ENCODE assay signal across 1 mouse cellular context in the genomic region with DNA sequence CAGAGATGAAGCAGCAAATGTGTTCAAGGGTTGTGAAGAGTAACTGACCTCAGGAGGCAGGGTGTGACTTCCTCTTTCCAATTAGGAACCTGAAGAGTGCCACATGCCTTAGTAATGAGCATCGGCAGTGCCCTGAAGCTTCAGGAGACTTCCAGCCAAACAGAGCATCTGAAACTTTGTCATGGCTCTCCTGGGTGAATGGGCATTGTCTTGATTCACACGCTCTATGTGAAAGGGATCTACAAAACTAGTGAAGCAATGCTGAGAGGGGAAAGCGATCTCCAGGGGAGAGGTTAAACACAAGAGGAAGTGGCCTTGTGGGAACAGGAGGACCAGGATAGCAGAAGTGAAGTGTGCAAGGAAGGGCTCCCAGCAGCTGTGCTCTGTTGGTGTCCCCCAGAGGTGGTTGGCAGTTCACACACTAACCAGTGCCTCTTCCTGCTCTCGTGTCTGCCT.
TF ChIP-seq lines count a peak whose summit lies in the region.

No protein-coding gene starts in this region.

TF ChIP-seq in MEL, 35 proteins besides CTCF, POLR2A, EP300 and RAD21 (continued from another document):
- TF ChIP-seq MXI1 (IDR thresholded peaks at IDR 0.05; ENCODE audit: low read depth, low read length) (no peak), ETS1 (IDR thresholded peaks at IDR 0.05; ENCODE audit: low read depth, low read length) (peak; percentile 16; the same call in 1 of the 2 replicates), MAX (IDR thresholded peaks at IDR 0.05; ENCODE audit: low read length) (peak; percentile 68), TCF12 (IDR thresholded peaks at IDR 0.05; ENCODE audit: low read depth, low read length) (no peak), NRF1 (IDR thresholded peaks at IDR 0.05; ENCODE audit: insufficient read depth, low read depth, low read length, poor library complexity, severe bottlenecking) (no peak), USF2 (IDR thresholded peaks at IDR 0.05; ENCODE audit: borderline replicate concordance in 1 of 2, insufficient read depth in 1 of 2, low read depth in 1 of 2, low read length in 2 of 2) (no peak), UBTF (IDR thresholded peaks at IDR 0.05; ENCODE audit: borderline replicate concordance, insufficient read depth, low read depth, low read length) (no peak)
